Mouse (Mus musculus) gastrocnemius, postnatal 25 days (tissue): Measurements from ENCODE around the gene Wfdc13. TPM values are rescaled to one million over a fixed set of nuclear protein-coding genes. Genes with fewer than 3 reads are reported as not detected.

Source experiments
- DNase-seq: peaks from one replicate; pipeline ENCODE4 v3.0.0; 2022
- long read RNA-seq, 2 experiments: library from polyadenylated mRNA; stranded (forward); transcript quantifications; one replicate each; pipeline ENCODE4 v2.0.0; 2021
- total RNA-seq, 2 experiments: library from RNA; stranded (reverse); gene quantifications; 1 replicate in 1 of 2; 2 replicates in 1 of 2; pipeline ENCODE4 v1.2.3; 2021

Wfdc13 gene
- total RNA-seq: not detected
- long read RNA-seq, experiment 1: 0 reads
- long read RNA-seq, experiment 2: 0 reads

DNA sequence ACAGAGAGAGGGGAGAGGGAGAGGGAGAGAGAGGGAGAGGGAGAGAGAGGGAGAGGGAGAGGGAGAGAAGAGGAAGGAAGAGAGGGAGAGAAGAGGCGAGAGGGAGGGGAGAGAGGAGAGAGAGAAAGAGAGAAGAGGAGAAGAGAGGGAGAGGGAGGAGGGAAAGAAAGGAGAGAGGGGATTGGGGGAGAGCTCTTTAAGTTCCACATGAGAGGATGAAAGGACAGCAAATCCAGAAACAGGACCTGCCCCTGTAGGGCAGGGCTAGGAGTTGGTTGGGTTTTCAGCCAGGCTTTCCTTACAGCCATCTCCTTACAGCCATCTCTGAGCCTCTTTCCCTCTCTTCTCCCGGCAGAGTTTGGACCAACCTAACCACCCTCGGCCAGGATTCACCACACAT, at the start of gene Wfdc13:
Gene Wfdc13 (plus strand): TSS at position 301 of the 400 bp plus-strand sequence.
- DNase-seq: no peak

GRCm38 (mm10) chr2:164635266-164635665, 49.6 kb upstream of the Wfdc13 start:
- DNase-seq: no peak

DNA sequence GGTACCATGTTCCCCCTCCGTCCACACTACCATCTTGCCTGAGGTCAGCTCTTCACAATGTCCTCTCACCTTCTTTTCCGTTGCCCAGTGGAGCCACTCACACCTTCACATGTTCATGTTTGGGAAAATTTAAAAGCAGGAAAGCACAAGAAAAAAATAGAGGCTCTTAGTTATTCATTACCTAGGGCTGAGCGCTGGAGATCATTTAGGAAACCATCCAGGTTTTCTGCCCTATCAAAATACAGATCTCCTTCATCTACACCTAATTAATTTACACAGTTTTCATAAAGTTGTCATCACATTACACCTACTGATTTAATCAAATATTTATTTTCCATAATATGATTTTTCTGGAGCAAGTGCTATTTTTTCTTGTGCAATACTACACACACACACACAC, 46.2 kb upstream of the Wfdc13 start, which contains the start of gene Wfdc16:
Gene Wfdc16 (minus strand): TSS at position 101 of the 400 bp plus-strand sequence.
- DNase-seq: no peak

- no peak for DNase-seq
These were observed 43.8 kb upstream of the Wfdc13 start for GRCm38 (mm10) chr2:164641129-164641528.

- no peak for DNase-seq
These were observed 42.8 kb upstream of the Wfdc13 start for GRCm38 (mm10) chr2:164641881-164642673.

- no peak for DNase-seq
These were observed 29.0 kb upstream of the Wfdc13 start, which contains the start of gene Wfdc10 for GRCm38 (mm10) chr2:164655858-164656257. Gene Wfdc10 (plus strand): TSS chr2:164656046.

- no peak for DNase-seq
These were observed 28.4 kb upstream of the Wfdc13 start, which contains the start of gene Wfdc9 for GRCm38 (mm10) chr2:164656483-164656882. Gene Wfdc9 (minus strand): TSS chr2:164656583.

GRCm38 (mm10) chr2:164664851-164665250, 20.1 kb upstream of the Wfdc13 start:
- no peak for DNase-seq

DNA sequence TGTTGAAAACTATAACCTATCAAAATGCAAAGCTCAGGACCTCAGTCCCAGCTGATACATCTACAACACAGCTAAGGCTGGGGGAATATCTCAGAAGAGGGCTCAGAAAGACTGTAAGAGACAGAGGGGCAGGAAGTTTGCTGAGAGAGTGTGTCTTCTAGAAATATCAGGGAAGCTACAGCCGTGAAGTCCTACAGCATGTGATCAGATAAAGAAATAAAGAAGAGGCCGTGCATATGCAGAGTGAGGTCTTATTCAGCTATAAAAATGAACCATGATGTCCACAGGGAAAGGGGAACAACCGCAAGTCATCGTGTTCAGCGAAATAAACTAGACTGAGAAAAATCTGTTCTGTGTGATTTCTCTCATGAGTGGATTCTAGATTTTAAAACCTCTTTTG, 14.6 kb upstream of the Wfdc13 start:
- no peak for DNase-seq

DNA sequence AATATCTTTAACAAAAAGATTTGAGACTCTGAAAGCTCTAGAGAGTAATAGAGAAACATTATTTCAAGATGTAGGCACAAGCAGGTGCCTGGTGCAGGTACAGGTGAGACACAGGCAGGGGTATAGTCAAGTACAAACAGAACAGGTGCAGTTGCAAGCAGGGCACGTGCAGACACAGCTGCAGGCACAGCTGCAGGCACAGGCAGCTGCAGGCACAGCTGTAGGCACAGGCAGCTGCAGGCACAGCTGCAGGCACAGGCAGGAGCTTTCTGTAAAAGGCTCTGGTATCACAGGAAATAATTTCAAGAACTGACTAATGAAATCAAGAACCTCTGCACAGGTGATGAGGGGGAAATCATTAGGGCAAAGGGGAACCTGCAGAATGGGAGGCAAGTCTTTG, 14.0 kb upstream of the Wfdc13 start:
- no peak for DNase-seq

- no peak for DNase-seq
These were observed 10.9 kb upstream of the Wfdc13 start, which contains the start of gene Wfdc11 for GRCm38 (mm10) chr2:164673987-164674386. Gene Wfdc11 (minus strand): TSS chr2:164674087.

GRCm38 (mm10) chr2:164676103-164676502, 8.8 kb upstream of the Wfdc13 start:
- no peak for DNase-seq

GRCm38 (mm10) chr2:164676916-164677685, 7.8 kb upstream of the Wfdc13 start:
- DNase-seq: no peak

GRCm38 (mm10) chr2:164678848-164679625, 5.9 kb upstream of the Wfdc13 start:
- DNase-seq: peak; percentile 51

DNA sequence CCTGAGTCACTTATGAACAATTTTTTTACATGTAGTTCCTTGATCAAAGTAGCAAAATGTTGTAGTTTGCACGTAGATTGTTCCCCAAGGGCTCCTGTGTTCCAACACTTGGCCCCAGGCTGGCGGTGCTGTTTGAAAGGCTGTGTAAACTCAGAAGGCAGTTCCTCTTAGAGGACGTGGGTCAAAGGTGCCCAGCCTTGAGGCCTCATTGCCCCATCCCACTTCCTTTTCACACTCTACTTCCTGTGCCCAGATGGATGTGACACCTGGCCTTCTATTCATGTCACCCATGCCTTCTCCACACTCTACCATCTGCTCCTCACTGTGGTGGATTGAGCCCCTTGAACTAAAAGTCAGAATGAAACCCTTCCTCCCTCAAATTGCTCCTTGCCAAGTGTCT, 5.0 kb upstream of the Wfdc13 start:
- DNase-seq: no peak

DNA sequence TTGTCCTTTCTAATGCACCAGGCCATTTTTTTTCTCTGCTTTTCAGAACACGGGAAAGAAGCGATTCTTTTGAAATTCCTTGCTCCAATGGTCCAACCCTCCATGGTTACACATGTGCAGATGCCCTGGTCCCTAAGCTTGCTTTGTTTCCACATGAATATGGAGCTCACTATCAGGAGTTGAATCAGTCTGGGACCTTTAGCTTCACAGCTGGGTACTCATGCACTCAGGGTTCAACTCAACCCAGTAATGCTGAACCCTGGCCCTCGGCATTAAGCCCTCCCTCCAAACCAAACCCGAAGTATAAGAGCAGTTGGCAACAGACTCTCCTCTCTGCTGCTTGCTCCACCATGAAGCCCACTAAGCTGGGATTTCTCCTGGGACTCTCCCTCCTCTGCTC, 13.3 kb downstream of the Wfdc13 start, which contains the start of gene Spint4:
Gene Spint4 (plus strand): TSS at position 301 of the 400 bp plus-strand sequence.
- DNase-seq: no peak

DNA sequence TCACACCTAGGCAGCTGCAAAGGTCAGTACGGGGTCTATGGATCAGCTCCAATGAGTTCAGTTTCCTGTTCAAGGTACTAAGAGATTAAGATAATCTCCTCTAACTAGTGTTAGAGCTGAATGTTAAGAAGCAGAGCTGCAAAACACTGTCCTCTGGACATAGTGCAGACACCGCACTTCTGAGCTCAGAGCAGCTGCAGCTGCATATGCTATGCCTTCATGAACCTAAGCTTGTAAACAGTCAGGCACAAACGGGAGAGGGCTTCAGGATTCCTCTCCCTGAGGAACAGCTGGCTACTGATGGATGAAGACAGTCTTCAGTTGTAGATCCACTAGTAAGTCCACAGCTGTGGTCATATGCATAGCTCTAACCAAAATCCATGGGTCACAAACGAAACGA, 16.1 kb downstream of the Wfdc13 start:
- no peak for DNase-seq

DNA sequence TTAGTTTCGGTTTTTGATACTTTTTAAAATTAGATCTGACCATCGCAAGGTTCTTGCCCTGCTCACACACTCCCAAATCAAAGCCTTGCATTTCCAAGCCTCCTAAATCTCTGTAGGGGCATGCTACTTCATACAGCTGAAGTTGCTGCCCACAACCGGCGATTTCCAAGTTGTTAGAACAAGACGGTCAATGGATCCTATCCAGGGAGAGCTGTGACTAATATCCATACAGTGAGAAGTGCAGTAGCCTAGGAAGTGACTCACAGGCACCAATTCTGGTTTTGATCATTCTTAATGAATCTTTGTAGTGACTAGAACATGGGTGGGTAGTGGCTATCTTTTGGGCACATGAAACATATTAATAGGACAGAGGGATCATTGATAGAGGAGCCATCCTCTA, 16.9 kb downstream of the Wfdc13 start:
- no peak for DNase-seq

GRCm38 (mm10) chr2:164704235-164704634, 19.3 kb downstream of the Wfdc13 start:
- DNase-seq: no peak

DNA sequence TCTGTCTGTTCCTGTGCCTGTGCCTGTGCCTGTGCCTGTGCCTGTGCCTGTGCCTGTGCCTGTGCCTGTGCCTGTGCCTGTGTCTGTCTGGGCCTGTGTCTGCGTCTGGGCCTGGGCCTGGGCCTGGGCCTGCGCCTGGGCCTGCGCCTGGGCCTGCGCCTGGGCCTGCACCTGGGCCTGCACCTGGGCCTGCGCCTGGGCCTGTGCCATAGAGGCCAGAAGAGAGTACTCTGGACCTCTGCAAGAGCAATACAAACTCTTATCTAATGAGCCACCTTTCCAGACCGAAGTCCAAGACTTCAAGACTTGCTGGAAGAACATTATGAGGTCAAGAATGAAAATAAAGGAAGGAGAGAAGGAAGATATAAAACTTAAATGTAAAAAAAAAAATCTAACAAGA, 20.4 kb downstream of the Wfdc13 start:
- no peak for DNase-seq

DNA sequence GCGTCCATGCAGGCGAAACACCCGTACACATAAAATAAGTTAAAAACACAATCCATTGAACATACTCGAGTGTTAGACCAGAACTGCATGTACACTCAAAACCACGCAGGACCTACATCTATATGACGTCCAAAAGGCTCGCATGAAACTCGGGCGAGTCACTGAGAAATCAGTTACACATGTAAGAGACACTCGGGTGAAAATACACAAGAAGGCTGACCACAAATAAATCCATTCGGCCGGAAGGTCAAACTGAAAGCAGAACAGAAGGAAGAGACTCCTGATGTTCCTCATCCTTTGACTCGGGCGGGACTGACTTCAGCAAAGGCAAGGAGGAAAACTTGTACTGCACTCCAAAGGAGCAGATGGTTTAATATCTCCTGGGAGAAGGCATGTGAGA, 21.1 kb downstream of the Wfdc13 start:
- no peak for DNase-seq

GRCm38 (mm10) chr2:164715005-164715404, 30.1 kb downstream of the Wfdc13 start, which contains the start of gene Spint5:
Gene Spint5 (plus strand): TSS chr2:164715305.
- DNase-seq: no peak
